Mouse (Mus musculus): ENCODE results near the gene Snx29. TPM values are rescaled to one million over a fixed set of nuclear protein-coding genes. Genes with fewer than 3 reads are reported as not detected.

Snx29 gene
- polyA plus RNA-seq, 1 experiment from 2014 or later = 4.0 TPM

DNA sequence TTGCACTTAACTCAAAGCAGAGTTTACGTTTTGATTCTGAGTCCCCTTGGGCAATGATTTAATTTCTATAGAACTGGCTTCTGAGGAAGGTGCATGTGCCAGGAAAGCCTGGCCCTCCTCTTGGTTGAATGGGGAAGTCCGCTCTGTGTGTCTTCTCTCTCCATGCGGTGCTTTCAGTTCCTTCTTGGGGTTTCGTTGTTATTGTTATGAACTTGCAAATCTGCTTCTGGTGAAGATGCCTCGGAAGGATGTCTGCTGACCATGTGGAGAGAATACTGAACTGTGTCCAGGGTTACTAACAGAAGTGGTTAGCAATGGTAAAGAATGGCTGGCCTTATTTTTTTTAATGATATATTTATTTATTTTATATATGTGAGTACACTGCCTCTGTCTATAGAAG is 63.1 kb downstream of the Snx29 start:
- H3K27me3 ChIP-seq = no peaks in the 10 kb centered on the region
- no peak overlapping the region for H3K9ac ChIP-seq
- no peaks in the 10 kb centered on the region for H3K9me3 ChIP-seq (replicated peaks)
- no peak for ATAC-seq (ENCODE audit: insufficient read depth)
- H3K4me3 ChIP-seq (replicated peaks) = no peak overlapping the region
- H3K27ac ChIP-seq (replicated peaks) = no peak overlapping the region
- H3K4me1 ChIP-seq (replicated peaks) = peaks cover 9% of the 10 kb centered on the region; the same call in 1 of the 2 replicates
- H3K36me3 ChIP-seq (replicated peaks) = no peaks in the 10 kb centered on the region
- no peak overlapping the region for H3K4me2 ChIP-seq
- WGBS (ENCODE audit: insufficient replicate concordance) = 32% methylated on average over 5 of the region's 5 CpGs

- no peak overlapping the region for H3K27ac ChIP-seq (replicated peaks)
- H3K36me3 ChIP-seq (replicated peaks) = no peaks in the 10 kb centered on the region
- H3K9me3 ChIP-seq (replicated peaks) = no peaks in the 10 kb centered on the region
- H3K27me3 ChIP-seq = no peaks in the 10 kb centered on the region
- no peak overlapping the region for H3K9ac ChIP-seq
- ATAC-seq (ENCODE audit: insufficient read depth) = no peak
- H3K4me3 ChIP-seq (replicated peaks) = no peak overlapping the region
- no peak overlapping the region for H3K4me2 ChIP-seq
- peaks cover 9% of the 10 kb centered on the region; the same call in 1 of the 2 replicates for H3K4me1 ChIP-seq (replicated peaks)
Measured at GRCm38 (mm10) chr16:11386221-11386620, 63.5 kb downstream of the Snx29 start.

DNA sequence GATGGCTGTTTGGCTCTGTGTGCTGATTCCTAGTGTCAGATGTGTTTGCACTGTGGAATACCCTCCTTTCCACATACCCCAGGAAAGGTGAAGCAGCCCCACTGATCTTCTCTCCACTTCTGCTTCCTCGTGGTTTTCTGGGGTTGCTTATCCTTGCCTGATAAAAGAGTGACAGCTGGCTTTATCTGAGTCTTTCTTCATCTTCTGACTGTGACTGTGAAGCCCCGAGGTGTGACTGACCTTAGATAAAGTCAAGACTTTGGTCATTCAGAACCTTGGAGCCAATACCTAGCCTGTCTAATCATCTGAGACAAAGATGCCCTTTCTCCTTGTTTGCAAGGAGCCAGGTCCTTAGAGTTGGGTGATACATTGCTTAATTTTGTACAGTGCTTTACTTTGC is 65.4 kb downstream of the Snx29 start:
- Histone ChIP-seq H3K27ac (replicated peaks) (no peak overlapping the region), H3K36me3 (replicated peaks) (no peaks in the 10 kb centered on the region), H3K4me3 (replicated peaks) (no peak overlapping the region), H3K4me1 (replicated peaks) (peaks cover 9% of the 10 kb centered on the region; the same call in 1 of the 2 replicates), H3K9ac (no peak overlapping the region), H3K9me3 (replicated peaks) (no peaks in the 10 kb centered on the region), H3K27me3 (no peaks in the 10 kb centered on the region), H3K4me2 (no peak overlapping the region)
- 5% methylated on average over 2 of the region's 2 CpGs for WGBS (ENCODE audit: insufficient replicate concordance)
- no peak for ATAC-seq (ENCODE audit: insufficient read depth)

- 50% methylated on average over 2 of the region's 2 CpGs for WGBS (ENCODE audit: insufficient replicate concordance)
- Histone ChIP-seq H3K4me1 (replicated peaks) (peaks cover 9% of the 10 kb centered on the region; the same call in 1 of the 2 replicates), H3K27ac (replicated peaks) (no peak overlapping the region), H3K4me2 (no peak overlapping the region), H3K36me3 (replicated peaks) (no peaks in the 10 kb centered on the region), H3K9me3 (replicated peaks) (no peaks in the 10 kb centered on the region), H3K27me3 (no peaks in the 10 kb centered on the region), H3K4me3 (replicated peaks) (no peak overlapping the region), H3K9ac (no peak overlapping the region)
- no peak for ATAC-seq (ENCODE audit: insufficient read depth)
Measured at GRCm38 (mm10) chr16:11389324-11389723, 66.6 kb downstream of the Snx29 start.

GRCm38 (mm10) chr16:11396570-11396969 is 73.9 kb downstream of the Snx29 start:
- H3K4me3 ChIP-seq (replicated peaks) = no peak overlapping the region
- no peak overlapping the region for H3K27ac ChIP-seq (replicated peaks)
- no peaks in the 10 kb centered on the region for H3K27me3 ChIP-seq
- H3K36me3 ChIP-seq (replicated peaks) = no peaks in the 10 kb centered on the region
- H3K9me3 ChIP-seq (replicated peaks) = no peaks in the 10 kb centered on the region
- H3K9ac ChIP-seq = no peak overlapping the region
- H3K4me1 ChIP-seq (replicated peaks) = no peaks in the 10 kb centered on the region
- H3K4me2 ChIP-seq = no peak overlapping the region
- 60% methylated on average over 2 of the region's 2 CpGs for WGBS (ENCODE audit: insufficient replicate concordance)
- ATAC-seq (ENCODE audit: insufficient read depth) = no peak

GRCm38 (mm10) chr16:11399386-11399785 is 76.7 kb downstream of the Snx29 start:
- no peaks in the 10 kb centered on the region for H3K9me3 ChIP-seq (replicated peaks)
- peaks cover 4% of the 10 kb centered on the region for H3K36me3 ChIP-seq (replicated peaks)
- H3K27ac ChIP-seq (replicated peaks) = no peak overlapping the region
- ATAC-seq (ENCODE audit: insufficient read depth) = no peak
- 67% methylated on average over 4 of the region's 4 CpGs for WGBS (ENCODE audit: insufficient replicate concordance)
- no peak overlapping the region for H3K9ac ChIP-seq
- H3K4me3 ChIP-seq (replicated peaks) = no peak overlapping the region
- H3K27me3 ChIP-seq = no peaks in the 10 kb centered on the region
- no peaks in the 10 kb centered on the region for H3K4me1 ChIP-seq (replicated peaks)
- no peak overlapping the region for H3K4me2 ChIP-seq

DNA sequence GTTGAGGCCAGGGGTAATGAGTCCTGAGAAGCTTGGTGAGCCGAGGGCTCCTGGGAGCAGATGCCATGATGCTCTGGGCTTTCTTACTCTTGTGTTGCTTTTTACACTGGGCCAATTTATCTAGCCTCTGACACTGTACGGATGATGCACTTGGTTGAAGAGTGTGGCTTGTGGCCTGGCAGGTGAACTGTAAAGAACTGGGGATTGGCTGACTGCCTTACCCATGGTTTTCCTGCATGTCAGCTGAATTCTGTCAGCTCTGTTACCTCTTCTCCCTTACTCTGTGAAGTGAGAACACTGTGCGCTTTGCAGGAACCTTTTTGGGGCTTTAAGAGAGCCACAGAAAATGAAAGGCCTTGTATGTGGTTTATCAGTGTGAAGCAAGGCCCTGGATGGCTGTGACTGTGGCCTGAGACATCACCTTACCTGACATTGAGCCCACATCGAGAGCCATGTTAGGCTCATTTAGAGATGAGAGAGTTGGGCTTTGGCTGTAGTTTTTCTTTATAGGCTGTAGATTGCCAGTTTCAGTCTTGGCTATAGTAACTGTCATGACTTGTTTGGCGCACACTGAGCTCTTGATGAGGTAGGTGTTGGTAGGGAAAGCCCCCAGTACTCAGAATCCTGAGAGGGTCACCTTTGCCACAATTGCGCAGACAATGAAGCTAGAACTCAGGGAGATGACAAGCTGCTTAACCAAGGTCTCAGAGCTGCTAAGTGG is 77.3 kb downstream of the Snx29 start:
- 68% methylated on average over 6 of the region's 6 CpGs for WGBS (ENCODE audit: insufficient replicate concordance)
- no peak for ATAC-seq (ENCODE audit: insufficient read depth)
- Histone ChIP-seq H3K4me1 (replicated peaks) (no peaks in the 10 kb centered on the region), H3K36me3 (replicated peaks) (peaks cover 4% of the 10 kb centered on the region), H3K9me3 (replicated peaks) (no peaks in the 10 kb centered on the region), H3K9ac (no peak overlapping the region), H3K27me3 (no peaks in the 10 kb centered on the region), H3K27ac (replicated peaks) (no peak overlapping the region), H3K4me3 (replicated peaks) (no peak overlapping the region), H3K4me2 (no peak overlapping the region)

DNA sequence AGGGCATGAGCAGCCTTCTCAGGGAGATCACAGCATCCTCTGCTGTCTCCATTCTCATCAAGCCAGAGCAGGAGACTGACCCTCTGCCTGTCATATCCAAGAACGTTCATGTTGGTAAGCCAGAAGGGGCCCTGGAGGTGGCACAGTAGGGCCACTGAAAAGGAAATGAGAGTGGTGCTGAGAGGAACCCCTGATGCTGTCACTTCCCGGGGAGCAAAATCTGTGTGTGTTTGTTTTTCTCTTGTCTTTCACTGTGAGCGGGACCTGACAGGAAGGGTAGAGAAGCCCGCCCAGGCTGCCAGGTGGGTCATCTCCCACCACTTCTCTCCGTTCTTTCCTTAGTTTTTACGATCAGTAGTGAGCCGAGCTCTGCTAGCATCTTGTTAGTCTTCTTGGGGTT is 78.2 kb downstream of the Snx29 start:
- Histone ChIP-seq H3K36me3 (replicated peaks) (peaks cover 4% of the 10 kb centered on the region), H3K4me3 (replicated peaks) (no peak overlapping the region), H3K9me3 (replicated peaks) (no peaks in the 10 kb centered on the region), H3K4me2 (no peak overlapping the region), H3K9ac (no peak overlapping the region), H3K27ac (replicated peaks) (no peak overlapping the region), H3K27me3 (no peaks in the 10 kb centered on the region), H3K4me1 (replicated peaks) (no peaks in the 10 kb centered on the region)
- no peak for ATAC-seq (ENCODE audit: insufficient read depth)
- 59% methylated on average over 7 of the region's 7 CpGs for WGBS (ENCODE audit: insufficient replicate concordance)

GRCm38 (mm10) chr16:11405193-11405592 is 82.5 kb downstream of the Snx29 start:
- Histone ChIP-seq H3K4me2 (no peak overlapping the region), H3K4me3 (replicated peaks) (no peak overlapping the region), H3K27ac (replicated peaks) (no peak overlapping the region), H3K9ac (no peak overlapping the region), H3K27me3 (no peaks in the 10 kb centered on the region), H3K36me3 (replicated peaks) (peaks cover 4% of the 10 kb centered on the region), H3K4me1 (replicated peaks) (no peaks in the 10 kb centered on the region), H3K9me3 (replicated peaks) (no peaks in the 10 kb centered on the region)
- 71% methylated on average over 3 of the region's 3 CpGs for WGBS (ENCODE audit: insufficient replicate concordance)
- no peak for ATAC-seq (ENCODE audit: insufficient read depth)

DNA sequence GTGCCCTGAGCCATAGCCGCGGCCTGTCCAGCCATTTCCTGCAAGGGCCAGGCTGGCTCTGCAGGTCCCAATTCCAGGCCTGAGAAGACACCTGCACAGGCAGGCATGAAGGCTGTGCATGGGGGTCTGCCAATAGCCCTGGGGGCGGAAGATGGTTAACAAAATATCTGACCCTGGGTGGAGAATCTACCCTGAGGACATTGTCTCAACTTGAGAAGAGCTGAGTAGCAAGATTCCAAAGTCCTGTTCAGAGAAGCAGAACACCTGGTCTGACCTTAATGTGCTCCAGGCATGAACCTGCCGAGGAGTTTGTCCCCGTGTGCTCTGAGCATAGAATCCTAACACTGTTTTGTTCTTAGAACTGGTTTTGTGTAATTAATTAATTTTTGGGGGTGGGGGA is 83.5 kb downstream of the Snx29 start:
- WGBS (ENCODE audit: insufficient replicate concordance) = 77% methylated on average over 5 of the region's 5 CpGs
- no peak overlapping the region for H3K9ac ChIP-seq
- H3K4me2 ChIP-seq = no peak overlapping the region
- ATAC-seq (ENCODE audit: insufficient read depth) = no peak
- no peaks in the 10 kb centered on the region for H3K4me1 ChIP-seq (replicated peaks)
- H3K27me3 ChIP-seq = no peaks in the 10 kb centered on the region
- H3K4me3 ChIP-seq (replicated peaks) = no peak overlapping the region
- H3K36me3 ChIP-seq (replicated peaks) = peaks cover 4% of the 10 kb centered on the region
- no peaks in the 10 kb centered on the region for H3K9me3 ChIP-seq (replicated peaks)
- no peak overlapping the region for H3K27ac ChIP-seq (replicated peaks)

DNA sequence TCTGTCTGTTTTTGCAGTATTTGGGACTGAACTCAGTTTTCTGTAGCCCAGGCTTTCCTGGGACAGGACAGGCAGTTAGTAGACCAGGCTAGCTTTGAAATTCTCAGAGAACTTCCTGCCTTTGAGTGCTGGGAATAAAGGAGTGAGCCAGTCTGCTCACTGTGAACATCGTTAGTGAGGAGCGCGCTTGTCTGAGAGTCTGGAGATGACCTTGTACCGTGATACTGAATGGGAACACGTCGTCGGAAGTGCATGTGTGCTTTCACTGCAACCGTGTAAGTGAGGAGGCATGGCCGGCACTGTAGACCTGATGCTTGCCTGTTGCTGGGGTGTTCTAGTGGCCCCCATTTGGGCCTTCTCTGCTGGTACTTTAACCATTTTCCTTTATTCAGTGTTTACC is 83.9 kb downstream of the Snx29 start:
- H3K4me3 ChIP-seq (replicated peaks) = no peak overlapping the region
- H3K4me2 ChIP-seq = no peak overlapping the region
- peaks cover 4% of the 10 kb centered on the region for H3K36me3 ChIP-seq (replicated peaks)
- H3K27ac ChIP-seq (replicated peaks) = no peak overlapping the region
- ATAC-seq (ENCODE audit: insufficient read depth) = no peak
- H3K27me3 ChIP-seq = no peaks in the 10 kb centered on the region
- H3K9me3 ChIP-seq (replicated peaks) = no peaks in the 10 kb centered on the region
- no peaks in the 10 kb centered on the region for H3K4me1 ChIP-seq (replicated peaks)
- H3K9ac ChIP-seq = no peak overlapping the region
- WGBS (ENCODE audit: insufficient replicate concordance) = 78% methylated on average over 9 of the region's 9 CpGs

Measured in liver, embryonic 15.5 days (tissue).